In the genomic region with DNA sequence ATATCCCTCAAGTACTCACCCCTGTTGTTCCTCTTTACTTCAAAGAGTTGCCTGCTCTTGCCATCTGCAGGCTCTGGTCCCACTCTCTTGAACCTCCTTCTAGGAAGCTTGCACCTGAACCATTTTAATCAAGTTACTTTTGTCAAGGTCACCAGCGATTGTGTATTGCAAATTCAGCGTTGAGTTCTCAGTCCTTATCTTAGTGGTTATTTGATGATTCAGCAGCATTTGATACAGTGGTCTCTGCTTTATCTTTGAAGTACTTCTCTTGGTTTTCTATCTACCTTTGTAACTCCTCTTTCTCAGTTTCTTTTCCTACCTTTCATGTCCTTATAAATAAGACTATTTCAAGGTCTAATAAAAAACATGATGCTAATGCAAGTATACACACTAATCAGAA, we compare ENCODE assay signal across 23 mouse cellular contexts.
DNase-seq lines count a peak whose midpoint lies in the region; ATAC-seq and TF ChIP-seq lines count a peak whose summit lies in the region.
"Had no signal": no experiment of that assay in that cellular context is flagged by ENCODE, and none has a peak within 500 bp of the region (broad histone marks: within the 10 kb centered on the region; RNA-seq: fewer than 3 reads in every experiment).

No protein-coding gene starts in this region.

- H3K9me3 ChIP-seq in CH12.LX (replicated peaks; ENCODE audit: low read length), result no peaks in the 10 kb centered on the region
- H3K9me3 ChIP-seq in ES-E14 (ENCODE audit: control insufficient read depth, insufficient read depth, low read depth, low read length), result no peaks in the 10 kb centered on the region
- no peaks in the 10 kb centered on the region for H3K9me3 ChIP-seq in MEL (replicated peaks; ENCODE audit: insufficient read depth, low read length)
- H3K9me3 ChIP-seq in midbrain, embryonic 15.5 days, result no peaks in the 10 kb centered on the region
- H3K9me3 ChIP-seq: G1E had no signal

- in situ Hi-C loops in CH12.LX (cut with MboI; ENCODE audit: low pct_ligation_motif_present, low pct_unique_long_range_greater_than_20kb, low sequenced_read_pairs), result no loop called here
- in situ Hi-C loops in ES-E14 (cut with MboI; ENCODE audit: low sequenced_read_pairs in 2 of 2, unreplicated experiment in 2 of 2), result no loop called here

- H3K79me2 ChIP-seq in CH12.LX (replicated peaks; ENCODE audit: control insufficient read depth, extremely low read depth, insufficient read depth, poor library complexity, severe bottlenecking) (no peaks in the 10 kb centered on the region), MEL (ENCODE audit: control insufficient read depth, insufficient read depth, low read length, poor library complexity) (no peaks in the 10 kb centered on the region)

- H3K27ac ChIP-seq in CH12.LX (ENCODE audit: insufficient read depth, low read depth), result no peak overlapping the region
- H3K27ac ChIP-seq in ES-E14 (ENCODE audit: insufficient read depth, low read depth, low read length, poor library complexity, severe bottlenecking), result no peak overlapping the region
- no peak overlapping the region for H3K27ac ChIP-seq in MEL (ENCODE audit: control insufficient read depth, low read depth, low read length)
- no peak overlapping the region for H3K27ac ChIP-seq in midbrain, embryonic 15.5 days

- H3K36me3 ChIP-seq in CH12.LX (replicated peaks in 1 of 2; ENCODE audit: control insufficient read depth in 1 of 2, insufficient read depth in 1 of 2, low read length in 1 of 2) (peaks cover 19 to 50% of the 10 kb centered on the region in 2 experiments), ES-E14 (ENCODE audit: control insufficient read depth, insufficient read depth, low read length, poor library complexity, severe bottlenecking) (no peaks in the 10 kb centered on the region), MEL (ENCODE audit: control insufficient read depth in 1 of 2, insufficient read depth in 2 of 2, low read length in 2 of 2) (peaks cover 5 to 43% of the 10 kb centered on the region in 2 experiments)
- H3K36me3 ChIP-seq in midbrain, embryonic 15.5 days (replicated peaks), result no peaks in the 10 kb centered on the region

- TF ChIP-seq POLR2A in CH12.LX (IDR thresholded peaks at IDR 0.05; ENCODE audit: low read depth, low read length) (no peak), MEL (IDR thresholded peaks at IDR 0.05; ENCODE audit: control insufficient read depth in 1 of 2, insufficient read depth in 1 of 2, low read depth in 1 of 2, low read length in 2 of 2, poor library complexity in 1 of 2) (no peak)

- WGBS in midbrain, embryonic 15.5 days, result 88% methylated on average over 2 of the region's 2 CpGs

- DNase-seq in CH12.LX (ENCODE audit: extremely low read depth) (no peak), ES-E14 (ENCODE audit: low read depth, low spot score) (no peak), MEL (ENCODE audit: low read depth, low spot score) (peak; percentile 40)
- DNase-seq in embryo, embryonic 11 days, result no peak
- DNase-seq in spleen, postnatal 36 days (ENCODE audit: low spot score in 2 of 2), result no peak
- DNase-seq: adrenal gland, adult 2 months; adrenal gland, adult 8-10 months; adrenal gland, postnatal 10 days; adrenal gland, postnatal 14 days; adrenal gland, postnatal 25 days; adrenal gland, postnatal 36 days; B cell, adult 2 months; cerebellum, adult 11 months; cerebellum, adult 11-12 months; cerebellum, adult 18-20 months; cerebellum, adult 2 months; cerebellum, adult 8-10 months; cerebellum, adult 9-10 months had no signal

- H3K9ac ChIP-seq in CH12.LX (ENCODE audit: insufficient read depth, low read depth), result no peak overlapping the region
- no peak overlapping the region for H3K9ac ChIP-seq in ES-E14 (ENCODE audit: insufficient read depth, low read depth, low read length, poor library complexity, severe bottlenecking)
- H3K9ac ChIP-seq in MEL (ENCODE audit: control insufficient read depth, low read depth, low read length, poor library complexity, severe bottlenecking), result no peak overlapping the region
- H3K9ac ChIP-seq in midbrain, embryonic 15.5 days, result no peak overlapping the region

- TF ChIP-seq CTCF in CH12.LX (conservative IDR thresholded peaks at IDR 0.05 in 1 of 2, IDR thresholded peaks at IDR 0.05 in 1 of 2; ENCODE audit: low read depth in 2 of 2, low read length in 2 of 2) (no peak), MEL (IDR thresholded peaks at IDR 0.05 in 2 of 3, conservative IDR thresholded peaks at IDR 0.05 in 1 of 3; ENCODE audit: control insufficient read depth in 1 of 3, insufficient read depth in 1 of 3, low read depth in 2 of 3, low read length in 3 of 3, poor library complexity in 1 of 3, severe bottlenecking in 1 of 3) (no peak)

- H3K27me3 ChIP-seq in CH12.LX (replicated peaks), result no peaks in the 10 kb centered on the region
- H3K27me3 ChIP-seq in MEL (ENCODE audit: control insufficient read depth in 1 of 2, insufficient read depth in 2 of 2, low read length in 2 of 2), result no peaks in the 10 kb centered on the region
- H3K27me3 ChIP-seq in midbrain, embryonic 15.5 days (replicated peaks), result no peaks in the 10 kb centered on the region
- H3K27me3 ChIP-seq: Patski had no signal

- dilution Hi-C loops in CH12.LX (cut with MboI; ENCODE audit: extremely low pct_ligation_motif_present, extremely low pct_unique_long_range_greater_than_20kb, low sequenced_read_pairs), result no loop called here

- no peak for ATAC-seq in midbrain, embryonic 15.5 days (replicated peaks)
- ATAC-seq: activated CD4-positive, CD25-positive, alpha-beta regulatory T cell, adult 4 months; CD4-positive, CD25-positive, alpha-beta regulatory T cell, adult 4 months; Patski had no signal

- H3K4me2 ChIP-seq in CH12.LX (ENCODE audit: insufficient read depth, low read depth, poor library complexity, severe bottlenecking), result no peak overlapping the region
- H3K4me2 ChIP-seq in midbrain, embryonic 15.5 days, result no peak overlapping the region

- TF ChIP-seq EP300 in CH12.LX (IDR thresholded peaks at IDR 0.05; ENCODE audit: low read length) (no peak), MEL (IDR thresholded peaks at IDR 0.05; ENCODE audit: low read depth in 1 of 2, low read length in 2 of 2) (peak in 1 of 2 experiments; percentile 45; a peak in 1 of 4 replicates)

- H3K4me1 ChIP-seq in CH12.LX (ENCODE audit: control insufficient read depth in 1 of 2, insufficient read depth in 2 of 2) (peaks cover 5 to 30% of the 10 kb centered on the region in 2 experiments), ES-E14 (ENCODE audit: control insufficient read depth in 2 of 2, insufficient read depth in 2 of 2, low read length in 2 of 2, poor library complexity in 1 of 2) (no peaks in the 10 kb centered on the region), MEL (ENCODE audit: control insufficient read depth in 1 of 2, insufficient read depth in 2 of 2, low read length in 2 of 2) (peaks cover 18 to 25% of the 10 kb centered on the region in 2 experiments)
- 0 out of 2 replicates have a peak, but pooled peaks cover 5% of the 10 kb centered on the region for H3K4me1 ChIP-seq in midbrain, embryonic 15.5 days

- no peak overlapping the region for H3K4me3 ChIP-seq in CH12.LX (replicated peaks in 1 of 3; ENCODE audit: low read depth in 2 of 3, low read length in 2 of 3, poor library complexity in 1 of 3)
- H3K4me3 ChIP-seq in ES-E14 (ENCODE audit: insufficient read depth in 1 of 2, low read depth in 1 of 2, low read length in 2 of 2, poor library complexity in 1 of 2, severe bottlenecking in 1 of 2), result no peak overlapping the region
- no peak overlapping the region for H3K4me3 ChIP-seq in MEL (ENCODE audit: control insufficient read depth in 1 of 2, insufficient read depth in 1 of 2, low read depth in 2 of 2, low read length in 2 of 2)
- H3K4me3 ChIP-seq in midbrain, embryonic 15.5 days, result no peak overlapping the region

- TF ChIP-seq RAD21 in CH12.LX (IDR thresholded peaks at IDR 0.05; ENCODE audit: low read depth, low read length), result no peak
- no peak for TF ChIP-seq RAD21 in MEL (IDR thresholded peaks at IDR 0.05; ENCODE audit: low read depth, low read length)

TF ChIP-seq in CH12.LX, 34 proteins besides CTCF, POLR2A, EP300 and RAD21 (continues in another document):
- no peak for TF ChIP-seq MEF2A (IDR thresholded peaks at IDR 0.05; ENCODE audit: borderline replicate concordance, low read depth, low read length)
- no peak for TF ChIP-seq HCFC1 (IDR thresholded peaks at IDR 0.05; ENCODE audit: low read depth, low read length)
- TF ChIP-seq POLR2AphosphoS2 (IDR thresholded peaks at IDR 0.05; ENCODE audit: low read depth, low read length), result no peak
- no peak for TF ChIP-seq ELF1 (IDR thresholded peaks at IDR 0.05; ENCODE audit: low read depth, low read length)
- TF ChIP-seq ETS1 (conservative IDR thresholded peaks at IDR 0.05; ENCODE audit: low read depth, low read length), result no peak
- no peak for TF ChIP-seq ZC3H11A (IDR thresholded peaks at IDR 0.05; ENCODE audit: low read depth, low read length)
- TF ChIP-seq MAFK (IDR thresholded peaks at IDR 0.05; ENCODE audit: insufficient replicate concordance, low read length), result peak; percentile 69
- no peak for TF ChIP-seq PAX5 (IDR thresholded peaks at IDR 0.05; ENCODE audit: low read length)

TF ChIP-seq in ES-E14, 5 proteins besides CTCF, POLR2A, EP300 and RAD21:
- peak; percentile 56 for TF ChIP-seq MAFK (IDR thresholded peaks at IDR 0.05; ENCODE audit: insufficient read depth, low read depth, low read length)
- no peak for TF ChIP-seq HCFC1 (IDR thresholded peaks at IDR 0.05; ENCODE audit: borderline replicate concordance, insufficient read depth, low read length)

TF ChIP-seq in MEL, 35 proteins besides CTCF, POLR2A, EP300 and RAD21:
- TF ChIP-seq ETS1 (IDR thresholded peaks at IDR 0.05; ENCODE audit: low read depth, low read length) (peak; percentile 44; the same call in 1 of the 2 replicates), SMC3 (IDR thresholded peaks at IDR 0.05; ENCODE audit: low read depth, low read length) (no peak), UBTF (IDR thresholded peaks at IDR 0.05; ENCODE audit: borderline replicate concordance, insufficient read depth, low read depth, low read length) (no peak), GABPA (IDR thresholded peaks at IDR 0.05; ENCODE audit: low read depth, low read length) (no peak), TCF12 (IDR thresholded peaks at IDR 0.05; ENCODE audit: low read depth, low read length) (no peak), GATA1 (IDR thresholded peaks at IDR 0.05; ENCODE audit: low read depth, low read length) (peak; percentile 76), MAFK (IDR thresholded peaks at IDR 0.05; ENCODE audit: borderline replicate concordance, low read depth, low read length) (peak; percentile 95), RCOR1 (IDR thresholded peaks at IDR 0.05; ENCODE audit: low read depth, low read length) (peak; percentile 24; the same call in 1 of the 2 replicates), MEF2A (IDR thresholded peaks at IDR 0.05; ENCODE audit: extremely low read depth, insufficient replicate concordance, low read depth, low read length, poor library complexity, severe bottlenecking) (no peak), USF1 (IDR thresholded peaks at IDR 0.05; ENCODE audit: low read depth, low read length) (no peak), ZKSCAN1 (IDR thresholded peaks at IDR 0.05; ENCODE audit: low read depth, low read length) (no peak)
